Mouse (Mus musculus): ENCODE measurements around the gene Sec61a1. TPM values are rescaled to one million over a fixed set of nuclear protein-coding genes. Genes with fewer than 3 reads are reported as not detected.

Gene Sec61a1
- 10 to 100 TPM; 85.7 to 96.5 TPM for total RNA-seq (2021)

GRCm38 (mm10) chr6:88518404-88519263 is at the start of gene Sec61a1:
Gene Sec61a1, minus strand, starts transcription at chr6:88518905.
- DNase-seq (ENCODE audit: low spot score in 2 of 2), result peak; percentile 95 to 98
- intact Hi-C loops (cut with DNase I), result loop anchor here (1.0 kb wide), 1 partner anchor 324 kb away; no protein-coding TSS in a partner anchor

GRCm38 (mm10) chr6:88566676-88567075 is 48.0 kb upstream of the Sec61a1 start:
- DNase-seq (ENCODE audit: low spot score in 2 of 2), result no peak
- intact Hi-C loops (cut with DNase I), result no loop called here

GRCm38 (mm10) chr6:88565033-88565432 is 46.3 kb upstream of the Sec61a1 start:
- peak; percentile 14 to 52 for DNase-seq (ENCODE audit: low spot score in 2 of 2)

GRCm38 (mm10) chr6:88560156-88560555 is 41.5 kb upstream of the Sec61a1 start:
- intact Hi-C loops (cut with DNase I), result no loop called here
- DNase-seq (ENCODE audit: low spot score in 2 of 2), result no peak

More at GRCm38 (mm10) chr6:88565033-88565432, 46.3 kb upstream of the Sec61a1 start:
- intact Hi-C loops (cut with DNase I), result no loop called here

GRCm38 (mm10) chr6:88559688-88560087 is 41.0 kb upstream of the Sec61a1 start:
- no peak for DNase-seq (ENCODE audit: low spot score in 2 of 2)
- intact Hi-C loops (cut with DNase I), result loop anchor here (5.0 kb wide), 1 partner anchor 273 kb away; no protein-coding TSS in a partner anchor

GRCm38 (mm10) chr6:88558076-88558475 is 39.4 kb upstream of the Sec61a1 start:
- peak in 1 of 2 experiments; percentile 58 for DNase-seq (ENCODE audit: low spot score in 2 of 2)
- intact Hi-C loops (cut with DNase I), result loop anchor here (5.0 kb wide), 1 partner anchor 274 kb away; no protein-coding TSS in a partner anchor

GRCm38 (mm10) chr6:88557548-88557947 is 38.8 kb upstream of the Sec61a1 start:
- DNase-seq (ENCODE audit: low spot score in 2 of 2), result no peak
- intact Hi-C loops (cut with DNase I), result loop anchor here (5.0 kb wide), 1 partner anchor 275 kb away; no protein-coding TSS in a partner anchor

GRCm38 (mm10) chr6:88549916-88550315 is 31.2 kb upstream of the Sec61a1 start:
- DNase-seq (ENCODE audit: low spot score in 2 of 2), result no peak
- intact Hi-C loops (cut with DNase I), result loop anchor here (1.0 to 2.0 kb wide), 2 partner anchors 305 to 343 kb away; no protein-coding TSS in a partner anchor

GRCm38 (mm10) chr6:88549137-88549814 is 30.6 kb upstream of the Sec61a1 start:
- intact Hi-C loops (cut with DNase I), result loop anchor here (1.0 to 2.0 kb wide), 2 partner anchors 306 to 344 kb away; no protein-coding TSS in a partner anchor
- peak; percentile 45 to 66 for DNase-seq (ENCODE audit: low spot score in 2 of 2)

- no peak for DNase-seq (ENCODE audit: low spot score in 2 of 2)
- intact Hi-C loops (cut with DNase I), result loop anchor here (1.0 to 2.0 kb wide), 2 partner anchors 306 to 345 kb away; no protein-coding TSS in a partner anchor
Measured at GRCm38 (mm10) chr6:88548405-88549049, 29.8 kb upstream of the Sec61a1 start.

GRCm38 (mm10) chr6:88545397-88545790 is 26.7 kb upstream of the Sec61a1 start:
- no peak for DNase-seq (ENCODE audit: low spot score in 2 of 2)
- intact Hi-C loops (cut with DNase I), result no loop called here

- intact Hi-C loops (cut with DNase I), result no loop called here
- no peak for DNase-seq (ENCODE audit: low spot score in 2 of 2)
Measured at GRCm38 (mm10) chr6:88544644-88545396, 26.1 kb upstream of the Sec61a1 start.

- DNase-seq (ENCODE audit: low spot score in 2 of 2), result no peak
- intact Hi-C loops (cut with DNase I), result no loop called here
Measured at GRCm38 (mm10) chr6:88544241-88544640, 25.5 kb upstream of the Sec61a1 start.

- intact Hi-C loops (cut with DNase I), result no loop called here
- peak in 1 of 2 experiments; percentile 50 for DNase-seq (ENCODE audit: low spot score in 2 of 2)
Measured at GRCm38 (mm10) chr6:88540093-88540755, 21.5 kb upstream of the Sec61a1 start.

GRCm38 (mm10) chr6:88530306-88530705 is 11.6 kb upstream of the Sec61a1 start:
- no peak for DNase-seq (ENCODE audit: low spot score in 2 of 2)
- intact Hi-C loops (cut with DNase I), result no loop called here

- intact Hi-C loops (cut with DNase I), result loop anchor here (5.0 kb wide), 1 partner anchor 53 kb away; no protein-coding TSS in a partner anchor
- DNase-seq (ENCODE audit: low spot score in 2 of 2), result peak in 1 of 2 experiments; percentile 74
Measured at GRCm38 (mm10) chr6:88524056-88524455, 5.4 kb upstream of the Sec61a1 start.

GRCm38 (mm10) chr6:88523451-88523850 is 4.7 kb upstream of the Sec61a1 start:
- no peak for DNase-seq (ENCODE audit: low spot score in 2 of 2)
- intact Hi-C loops (cut with DNase I), result loop anchor here (5.0 kb wide), 1 partner anchor 54 kb away; no protein-coding TSS in a partner anchor

- intact Hi-C loops (cut with DNase I), result loop anchor here (5.0 kb wide), 1 partner anchor 54 kb away; no protein-coding TSS in a partner anchor
- no peak for DNase-seq (ENCODE audit: low spot score in 2 of 2)
Measured at GRCm38 (mm10) chr6:88523043-88523442, 4.3 kb upstream of the Sec61a1 start.
